Mouse (Mus musculus): ENCODE data around the gene Tatdn2. TPM values are rescaled to one million over a fixed set of nuclear protein-coding genes. Genes with fewer than 3 reads are reported as not detected.
A peak's percentile ranks its signal among the peaks of the same experiment; 100 is the strongest.

The Tatdn2 gene
- polyA plus RNA-seq, 1 experiment from 2014 or later = 1.1 TPM

DNA sequence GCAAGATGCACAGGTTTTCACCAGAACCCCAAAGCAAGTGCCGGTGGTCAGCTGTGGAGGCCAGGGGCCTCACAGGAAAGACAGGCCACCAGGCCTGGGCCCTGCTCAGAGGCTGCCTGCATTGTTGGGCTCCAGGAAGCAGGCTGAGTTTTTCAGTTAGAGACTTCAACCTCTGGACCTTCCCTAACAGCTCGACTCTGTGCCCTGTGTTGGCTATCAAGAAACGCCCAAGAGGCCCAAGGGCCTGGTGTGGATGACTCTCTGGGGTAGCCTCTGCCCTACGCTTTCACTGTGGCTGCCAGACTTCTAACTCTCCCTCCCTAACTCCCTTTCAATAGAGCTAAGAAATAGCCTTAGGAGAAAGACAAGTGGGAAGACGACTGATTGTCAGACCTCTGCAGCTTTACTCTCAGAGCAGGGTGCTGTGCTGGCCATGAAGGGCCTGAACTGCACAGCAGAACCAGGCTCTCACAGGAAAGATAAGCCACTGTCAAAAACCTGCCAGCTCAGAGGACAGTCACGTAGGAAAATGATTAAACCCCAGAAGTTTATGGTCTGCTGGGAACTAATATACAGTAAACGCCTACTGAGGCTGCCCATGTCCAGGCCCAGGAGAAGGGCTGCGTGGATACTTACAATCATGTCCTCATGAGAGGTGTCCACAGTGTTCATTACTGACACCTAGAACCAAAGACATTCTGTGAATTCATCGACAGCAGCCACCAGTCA is 40.6 kb downstream of the Tatdn2 start:
- H3K27ac ChIP-seq = no peak overlapping the region
- no peak for ATAC-seq (replicated peaks)
- H3K9ac ChIP-seq = no peak overlapping the region
- WGBS = 93% methylated on average over 9 of the region's 9 CpGs
- H3K4me1 ChIP-seq = peaks cover 17% of the 10 kb centered on the region
- no peak overlapping the region for H3K4me3 ChIP-seq
- no peak overlapping the region for H3K4me2 ChIP-seq
- peaks cover 29% of the 10 kb centered on the region for H3K36me3 ChIP-seq (replicated peaks)
- H3K27me3 ChIP-seq (replicated peaks) = no peaks in the 10 kb centered on the region
- no peaks in the 10 kb centered on the region for H3K9me3 ChIP-seq

DNA sequence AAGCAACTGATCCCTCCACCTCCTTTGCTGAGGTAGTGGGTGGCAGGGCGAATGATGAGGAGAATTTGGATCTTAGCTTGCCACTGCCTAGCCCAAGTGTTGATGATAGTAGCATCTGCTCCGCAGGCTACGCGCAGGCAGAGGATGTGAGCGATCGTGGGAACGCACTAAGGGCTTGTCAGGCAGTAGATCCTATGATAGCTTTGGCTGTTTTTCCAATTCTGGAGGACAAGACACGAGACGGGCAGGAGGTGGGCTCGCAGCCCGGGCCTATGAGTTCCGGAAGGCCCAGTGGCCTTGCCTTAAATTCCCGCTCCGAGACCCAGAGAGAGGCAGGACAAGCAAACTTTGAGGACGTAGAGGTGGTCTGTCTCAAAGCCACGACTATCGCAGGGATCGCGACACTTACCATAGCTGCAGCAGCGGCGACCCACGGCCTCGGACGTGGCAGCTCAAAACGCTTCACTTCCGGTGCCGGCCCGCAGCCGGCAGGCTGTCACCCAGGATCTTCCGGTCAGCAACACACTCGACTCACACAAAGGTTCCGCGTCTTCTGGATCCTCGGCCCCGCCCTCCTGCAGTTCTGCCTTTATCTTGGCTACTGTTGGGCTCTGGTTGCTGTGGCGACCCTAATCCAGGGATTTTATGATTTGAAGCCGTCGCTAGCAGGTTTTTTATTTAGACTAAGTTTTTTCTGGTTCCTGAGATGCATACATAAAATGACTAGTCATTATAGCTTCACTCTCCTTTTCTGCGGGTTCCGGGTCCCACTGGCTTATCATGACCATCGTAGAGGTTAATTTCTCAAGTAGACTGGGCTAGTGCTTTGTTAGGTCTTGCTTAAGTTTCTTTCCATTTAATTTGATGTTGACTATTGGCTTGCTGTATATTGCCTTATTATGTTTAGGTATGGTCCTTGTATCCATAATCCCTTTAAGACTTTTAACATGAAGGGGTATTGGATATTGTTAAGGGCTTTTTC is 43.7 kb downstream of the Tatdn2 start, which contains the start of gene Sec13:
TSS of gene Sec13 (minus strand) at position 508 of the 982 bp plus-strand sequence.
- peaks cover 13% of the 10 kb centered on the region; the same call in 1 of the 2 replicates for H3K36me3 ChIP-seq (replicated peaks)
- peak within 1 kb of the TSS; percentile 93 for H3K4me3 ChIP-seq
- H3K27ac ChIP-seq = peak within 1 kb of the TSS; percentile 76
- H3K9me3 ChIP-seq = no peaks in the 10 kb centered on the region
- peak; percentile 91 for ATAC-seq (replicated peaks)
- H3K4me1 ChIP-seq = peaks cover 17% of the 10 kb centered on the region
- no peaks in the 10 kb centered on the region for H3K27me3 ChIP-seq (replicated peaks)
- H3K9ac ChIP-seq = peak within 1 kb of the TSS; percentile 88
- peak within 1 kb of the TSS; percentile 92 for H3K4me2 ChIP-seq
- WGBS = 5% methylated on average over 41 of the region's 41 CpGs

DNA sequence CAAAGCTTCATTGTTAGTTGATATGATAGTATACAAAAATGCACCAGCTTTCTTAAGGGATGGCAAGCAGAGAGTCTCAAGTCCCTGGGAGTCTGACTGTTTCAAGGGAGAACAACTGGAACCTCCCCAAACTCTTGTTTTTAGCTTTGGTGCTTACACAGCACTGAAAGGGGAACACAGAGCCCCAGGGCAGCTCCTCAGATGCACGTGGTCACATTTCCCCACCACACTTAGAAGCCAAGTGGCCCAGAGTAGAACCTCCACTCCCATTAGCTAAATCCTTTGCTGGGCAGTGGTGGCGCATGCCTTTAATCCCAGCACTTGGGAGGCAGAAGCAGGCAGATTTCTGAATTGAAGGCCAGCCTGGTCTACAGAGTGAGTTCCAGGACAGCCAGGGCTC is 44.6 kb downstream of the Tatdn2 start:
- WGBS = 71% methylated on average over 2 of the region's 2 CpGs
- ATAC-seq (replicated peaks) = no peak
- H3K36me3 ChIP-seq (replicated peaks) = peaks cover 6% of the 10 kb centered on the region; the same call in 1 of the 2 replicates
- no peak overlapping the region for H3K4me3 ChIP-seq
- H3K4me2 ChIP-seq = no peak overlapping the region
- H3K27me3 ChIP-seq (replicated peaks) = no peaks in the 10 kb centered on the region
- H3K9ac ChIP-seq = no peak overlapping the region
- no peak overlapping the region for H3K27ac ChIP-seq
- no peaks in the 10 kb centered on the region for H3K9me3 ChIP-seq
- H3K4me1 ChIP-seq = peaks cover 17% of the 10 kb centered on the region

DNA sequence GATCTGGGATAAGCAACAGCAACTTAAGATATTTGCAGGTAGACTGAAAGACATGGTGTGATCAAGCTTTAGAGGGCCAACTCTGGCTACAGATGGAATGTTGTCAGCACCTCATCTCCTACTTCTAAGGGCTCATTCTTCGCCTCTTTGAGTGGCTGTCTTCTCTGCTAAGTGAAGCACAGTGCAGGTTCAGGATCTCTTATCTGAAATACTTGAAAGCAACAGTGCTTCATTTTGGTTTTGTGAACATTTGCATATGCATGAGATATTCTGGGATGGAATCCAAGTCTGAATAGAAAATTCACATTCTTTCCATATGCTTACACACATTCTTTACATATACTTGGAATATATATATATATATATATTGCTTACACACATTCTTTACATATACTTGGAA is 45.5 kb downstream of the Tatdn2 start:
- WGBS = 74% methylated on average over 1 of the region's 1 CpGs
- Histone ChIP-seq H3K27me3 (replicated peaks) (no peaks in the 10 kb centered on the region), H3K4me1 (peaks cover 17% of the 10 kb centered on the region), H3K36me3 (replicated peaks) (0 out of 2 replicates have a peak, but pooled peaks cover 1% of the 10 kb centered on the region), H3K9ac (no peak overlapping the region), H3K27ac (no peak overlapping the region), H3K9me3 (no peaks in the 10 kb centered on the region), H3K4me2 (no peak overlapping the region), H3K4me3 (no peak overlapping the region)
- no peak for ATAC-seq (replicated peaks)

DNA sequence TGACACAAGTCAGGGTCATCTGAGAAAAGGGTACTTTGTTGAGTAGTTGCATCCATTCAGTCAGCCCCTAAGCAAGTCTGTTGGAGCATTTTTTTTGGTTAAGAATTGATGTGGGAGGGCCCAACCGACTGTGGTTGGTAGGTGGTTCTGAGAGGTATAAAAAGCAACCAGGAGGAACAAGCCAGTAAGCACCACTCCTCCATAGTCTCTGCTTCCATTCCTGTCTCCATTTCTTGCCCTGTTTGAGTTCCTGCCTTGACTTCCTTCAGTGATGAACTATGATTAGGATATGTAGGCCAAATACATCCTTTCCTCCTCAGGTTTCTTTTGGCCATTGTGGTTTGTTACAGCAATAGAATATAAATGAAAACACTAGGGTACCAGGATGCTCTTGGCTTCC is 46.3 kb downstream of the Tatdn2 start:
- H3K4me1 ChIP-seq = peaks cover 17% of the 10 kb centered on the region
- no peak overlapping the region for H3K9ac ChIP-seq
- H3K27me3 ChIP-seq (replicated peaks) = no peaks in the 10 kb centered on the region
- no peaks in the 10 kb centered on the region for H3K36me3 ChIP-seq (replicated peaks)
- H3K4me2 ChIP-seq = no peak overlapping the region
- no peak for ATAC-seq (replicated peaks)
- H3K9me3 ChIP-seq = no peaks in the 10 kb centered on the region
- no peak overlapping the region for H3K4me3 ChIP-seq
- no peak overlapping the region for H3K27ac ChIP-seq
- 50% methylated on average over 1 of the region's 1 CpGs for WGBS

DNA sequence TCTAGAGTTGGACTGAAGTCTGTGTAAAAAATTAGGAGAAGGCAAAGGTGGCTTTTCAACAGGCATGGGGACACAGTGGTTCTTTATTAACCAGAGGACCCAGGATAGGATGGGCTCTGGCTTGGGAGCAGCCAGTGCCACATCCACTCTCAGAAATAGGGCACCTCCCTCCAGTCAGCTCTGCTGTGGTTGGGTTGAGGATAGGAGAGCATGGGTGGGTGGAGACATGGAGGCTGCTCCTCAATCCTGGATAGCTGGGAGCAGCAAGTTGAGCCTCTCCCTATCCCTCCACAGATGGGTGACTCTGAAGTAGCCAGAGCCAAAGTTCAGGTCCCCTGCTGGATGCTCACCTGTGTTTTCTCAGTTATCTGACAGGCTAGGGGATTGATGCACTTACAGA is 48.3 kb downstream of the Tatdn2 start:
- peaks cover 2% of the 10 kb centered on the region; the same call in 1 of the 2 replicates for H3K4me1 ChIP-seq
- no peaks in the 10 kb centered on the region for H3K36me3 ChIP-seq (replicated peaks)
- no peak for ATAC-seq (replicated peaks)
- no peak overlapping the region for H3K27ac ChIP-seq
- H3K9ac ChIP-seq = no peak overlapping the region
- no peak overlapping the region for H3K4me3 ChIP-seq
- H3K27me3 ChIP-seq (replicated peaks) = no peaks in the 10 kb centered on the region
- H3K4me2 ChIP-seq = no peak overlapping the region
- no peaks in the 10 kb centered on the region for H3K9me3 ChIP-seq

DNA sequence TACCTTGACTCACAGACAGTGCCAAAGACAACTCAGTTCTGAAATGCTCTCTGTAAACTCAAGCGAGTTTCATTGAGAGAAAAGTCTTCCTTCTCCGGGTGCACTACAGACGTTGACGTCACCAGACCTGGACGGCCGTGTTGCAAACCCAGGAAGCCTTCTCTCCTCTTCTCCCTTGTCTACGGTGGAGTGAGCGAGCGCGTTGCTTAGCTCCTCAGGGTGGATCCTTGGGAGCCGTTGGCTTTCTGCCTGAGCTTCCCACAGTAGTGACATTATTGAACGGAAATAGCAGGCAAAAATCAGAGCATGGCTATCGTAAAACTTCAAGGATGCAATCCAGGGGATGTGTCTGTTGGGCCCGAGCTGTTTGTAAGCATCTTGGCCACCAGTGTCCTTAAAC is 50.4 kb downstream of the Tatdn2 start:
- 90% methylated on average over 14 of the region's 14 CpGs for WGBS
- H3K4me1 ChIP-seq = no peaks in the 10 kb centered on the region
- no peak overlapping the region for H3K4me2 ChIP-seq
- no peak overlapping the region for H3K4me3 ChIP-seq
- H3K9ac ChIP-seq = no peak overlapping the region
- no peaks in the 10 kb centered on the region for H3K36me3 ChIP-seq (replicated peaks)
- H3K27ac ChIP-seq = no peak overlapping the region
- no peak for ATAC-seq (replicated peaks)
- no peaks in the 10 kb centered on the region for H3K9me3 ChIP-seq
- H3K27me3 ChIP-seq (replicated peaks) = no peaks in the 10 kb centered on the region

DNA sequence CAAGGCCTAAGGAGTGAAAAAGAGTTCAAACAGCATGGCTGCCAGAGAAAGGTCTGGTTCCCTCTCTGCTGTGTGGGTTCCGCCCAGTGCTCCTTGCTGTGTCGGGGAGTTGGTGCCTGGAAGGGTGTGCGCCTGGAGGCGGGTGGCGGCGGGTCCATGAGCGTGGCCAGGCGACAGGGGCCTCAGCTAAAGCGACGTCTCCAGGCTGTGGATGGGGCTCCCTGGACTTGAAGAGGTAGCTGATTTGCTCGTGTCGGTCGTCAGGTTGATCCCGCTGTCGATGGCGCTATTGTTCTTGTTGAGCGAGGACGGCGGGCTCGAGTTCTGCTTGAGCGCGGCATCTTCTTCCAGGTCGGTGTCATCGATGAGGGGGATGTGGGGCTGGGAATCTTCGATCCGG is 51.5 kb downstream of the Tatdn2 start:
- Histone ChIP-seq H3K9me3 (no peaks in the 10 kb centered on the region), H3K4me3 (no peak overlapping the region), H3K4me2 (no peak overlapping the region), H3K27ac (no peak overlapping the region), H3K9ac (no peak overlapping the region), H3K4me1 (no peaks in the 10 kb centered on the region), H3K27me3 (replicated peaks) (no peaks in the 10 kb centered on the region), H3K36me3 (replicated peaks) (0 out of 2 replicates have a peak, but pooled peaks cover 5% of the 10 kb centered on the region)
- 32% methylated on average over 26 of the region's 26 CpGs for WGBS
- 0 out of 2 replicates have a peak, but pooled peaks have one; percentile 42 for ATAC-seq (replicated peaks)

DNA sequence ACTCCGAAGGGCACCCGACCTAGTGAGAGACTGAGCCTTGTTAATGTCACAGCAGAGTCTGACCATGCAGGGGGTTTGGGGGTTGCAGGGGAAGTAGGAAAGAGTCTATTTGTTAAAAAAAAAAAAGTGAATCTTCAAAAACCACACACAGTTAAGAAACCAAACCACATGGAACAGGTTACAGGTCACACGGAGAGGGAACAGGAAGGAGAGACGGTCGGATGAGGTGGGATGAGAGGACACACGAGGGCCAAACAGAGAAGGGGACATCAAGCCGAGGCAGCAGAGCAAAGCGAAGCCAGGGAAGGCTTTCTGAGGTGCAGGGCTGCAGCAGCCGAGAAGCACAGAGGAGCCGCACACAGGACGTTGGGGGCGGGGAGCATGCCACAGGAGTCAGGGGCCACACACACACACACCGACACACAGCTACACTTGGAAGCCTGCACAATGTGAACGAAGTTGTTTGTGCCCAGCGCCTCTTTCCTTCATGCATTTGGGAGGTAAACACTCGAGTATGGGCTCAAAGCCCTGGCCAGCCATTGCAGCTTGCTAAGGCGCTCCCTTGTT is 52.4 kb downstream of the Tatdn2 start:
- no peak overlapping the region for H3K4me3 ChIP-seq
- no peaks in the 10 kb centered on the region for H3K4me1 ChIP-seq
- 65% methylated on average over 17 of the region's 17 CpGs for WGBS
- 0 out of 2 replicates have a peak, but pooled peaks cover 5% of the 10 kb centered on the region for H3K36me3 ChIP-seq (replicated peaks)
- H3K27ac ChIP-seq = no peak overlapping the region
- H3K27me3 ChIP-seq (replicated peaks) = no peaks in the 10 kb centered on the region
- H3K9me3 ChIP-seq = no peaks in the 10 kb centered on the region
- H3K9ac ChIP-seq = no peak overlapping the region
- no peak for ATAC-seq (replicated peaks)
- H3K4me2 ChIP-seq = no peak overlapping the region

Small RNAs within 50 kb of the gene (microRNA-seq; reads per million reads assigned to microRNA genes)
- 0.92 reads per million for gene Mir7042

Other genes with a start within 250 kb of the Tatdn2 start
- 0.08 and 0.41 TPM in 2 replicates for gene Il17re, start 238.6 kb upstream of the Tatdn2 start, polyA plus RNA-seq (2015; fragmentation: Nextera tagmentation; extraction: Ambion mirVana)
- gene Il17rc, start 225.6 kb upstream of the Tatdn2 start, polyA plus RNA-seq (2015; fragmentation: Nextera tagmentation; extraction: Ambion mirVana) = 3.4 and 4.8 TPM in 2 replicates
- gene Creld1, start 213.8 kb upstream of the Tatdn2 start, polyA plus RNA-seq (2015; fragmentation: Nextera tagmentation; extraction: Ambion mirVana) = 74.8 and 79.0 TPM in 2 replicates
- 13.1 and 13.5 TPM in 2 replicates for gene Prrt3, start 195.1 kb upstream of the Tatdn2 start, polyA plus RNA-seq (2015; fragmentation: Nextera tagmentation; extraction: Ambion mirVana)
- 104 and 105 TPM in 2 replicates for gene Emc3, start 165.4 kb upstream of the Tatdn2 start, polyA plus RNA-seq (2015; fragmentation: Nextera tagmentation; extraction: Ambion mirVana)
- gene Fancd2, start 165.4 kb upstream of the Tatdn2 start, polyA plus RNA-seq (2015; fragmentation: Nextera tagmentation; extraction: Ambion mirVana) = 2.1 and 2.6 TPM in 2 replicates
- 0.20 and 0.27 TPM in 2 replicates for gene Fancd2os, start 96.3 kb upstream of the Tatdn2 start, polyA plus RNA-seq (2015; fragmentation: Nextera tagmentation; extraction: Ambion mirVana)
- 224 and 232 TPM in 2 replicates for gene Brk1, start 92.3 kb upstream of the Tatdn2 start, polyA plus RNA-seq (2015; fragmentation: Nextera tagmentation; extraction: Ambion mirVana)
- gene Vhl, start 73.1 kb upstream of the Tatdn2 start, polyA plus RNA-seq (2015; fragmentation: Nextera tagmentation; extraction: Ambion mirVana) = 75.8 and 79.0 TPM in 2 replicates
- 3.0 and 4.3 TPM in 2 replicates for gene Irak2, start 58.6 kb upstream of the Tatdn2 start, polyA plus RNA-seq (2015; fragmentation: Nextera tagmentation; extraction: Ambion mirVana)
- 0.94 and 1.4 TPM in 2 replicates for gene Ghrl, start 22.8 kb downstream of the Tatdn2 start, polyA plus RNA-seq (2015; fragmentation: Nextera tagmentation; extraction: Ambion mirVana)
- gene Sec13, start 43.7 kb downstream of the Tatdn2 start, polyA plus RNA-seq (2015; fragmentation: Nextera tagmentation; extraction: Ambion mirVana) = 192 and 206 TPM in 2 replicates

Measured in midbrain, embryonic 15.5 days (tissue).